Mouse (Mus musculus): ENCODE measurements around the gene Pcid2. TPM values are rescaled to one million over a fixed set of nuclear protein-coding genes. Genes with fewer than 3 reads are reported as not detected.

Gene Pcid2
- polyA plus RNA-seq, 1 experiment from 2014 or later = 57.4 TPM

- no peak within 1 kb of the TSS for H3K4me2 ChIP-seq (ENCODE audit: low read depth, severe bottlenecking)
- no peak for DNase-seq (ENCODE audit: low spot score)
- H3K9ac ChIP-seq (ENCODE audit: low read length) = no peak within 1 kb of the TSS
- H3K4me3 ChIP-seq (ENCODE audit: low read depth, low read length) = no peak within 1 kb of the TSS
- WGBS = 57% methylated on average over 7 of the region's 7 CpGs
- 0 out of 2 replicates have a peak, but pooled peaks cover 3% of the 10 kb centered on the region for H3K4me1 ChIP-seq (ENCODE audit: control insufficient read depth, insufficient read depth, low read length)
- no peak within 1 kb of the TSS for H3K27ac ChIP-seq (replicated peaks; ENCODE audit: low read depth, low read length)
- no peaks in the 10 kb centered on the region for H3K27me3 ChIP-seq (ENCODE audit: control insufficient read depth, insufficient read depth, low read length)
- no peaks in the 10 kb centered on the region for H3K36me3 ChIP-seq (ENCODE audit: control insufficient read depth, insufficient read depth, low read length)
- H3K9me3 ChIP-seq (ENCODE audit: control insufficient read depth, low read length) = no peaks in the 10 kb centered on the region
- no peak for ATAC-seq (ENCODE audit: insufficient number of reproducible peaks, low FRiP score, low TSS enrichment, low read depth)
Observed at GRCm38 (mm10) chr8:13037015-13037414, 68.2 kb downstream of the Pcid2 start, which contains the start of gene F10. F10 (plus strand) TSS chr8:13037308.

DNA sequence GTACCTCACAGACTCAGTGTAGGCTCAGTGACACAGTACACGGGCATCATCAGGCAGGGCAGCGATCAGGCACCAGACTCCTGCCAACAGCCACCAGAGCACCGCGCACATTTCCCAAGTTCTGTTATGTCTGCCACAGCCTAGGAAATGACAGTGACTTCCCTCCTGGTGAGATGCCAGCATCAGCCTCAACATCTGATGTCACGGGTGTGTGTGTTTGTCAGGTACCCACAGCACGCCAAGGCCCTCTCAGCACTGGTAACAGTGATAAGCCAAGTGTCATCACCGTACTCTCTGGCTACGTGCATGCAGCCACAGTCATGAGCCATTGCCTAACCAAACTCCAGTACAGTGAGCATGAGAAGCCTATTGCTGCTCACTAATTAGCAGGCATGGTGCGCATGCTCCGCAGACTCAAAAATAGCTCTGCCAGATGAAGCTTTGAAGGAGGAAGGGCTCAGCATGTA is 68.9 kb downstream of the Pcid2 start:
- ATAC-seq (ENCODE audit: insufficient number of reproducible peaks, low FRiP score, low TSS enrichment, low read depth) = no peak
- H3K4me1 ChIP-seq (ENCODE audit: control insufficient read depth, insufficient read depth, low read length) = 0 out of 2 replicates have a peak, but pooled peaks cover 3% of the 10 kb centered on the region
- WGBS = 89% methylated on average over 10 of the region's 10 CpGs
- no peak overlapping the region for H3K27ac ChIP-seq (replicated peaks; ENCODE audit: low read depth, low read length)
- H3K9ac ChIP-seq (ENCODE audit: low read length) = no peak overlapping the region
- H3K4me3 ChIP-seq (ENCODE audit: low read depth, low read length) = no peak overlapping the region
- no peaks in the 10 kb centered on the region for H3K27me3 ChIP-seq (ENCODE audit: control insufficient read depth, insufficient read depth, low read length)
- no peak for DNase-seq (ENCODE audit: low spot score)
- H3K9me3 ChIP-seq (ENCODE audit: control insufficient read depth, low read length) = no peaks in the 10 kb centered on the region
- H3K4me2 ChIP-seq (ENCODE audit: low read depth, severe bottlenecking) = no peak overlapping the region
- no peaks in the 10 kb centered on the region for H3K36me3 ChIP-seq (ENCODE audit: control insufficient read depth, insufficient read depth, low read length)

- Histone ChIP-seq H3K4me3 (ENCODE audit: low read depth, low read length) (no peak overlapping the region), H3K27me3 (ENCODE audit: control insufficient read depth, insufficient read depth, low read length) (no peaks in the 10 kb centered on the region), H3K36me3 (ENCODE audit: control insufficient read depth, insufficient read depth, low read length) (no peaks in the 10 kb centered on the region), H3K9ac (ENCODE audit: low read length) (no peak overlapping the region), H3K9me3 (ENCODE audit: control insufficient read depth, low read length) (no peaks in the 10 kb centered on the region), H3K4me1 (ENCODE audit: control insufficient read depth, insufficient read depth, low read length) (no peaks in the 10 kb centered on the region), H3K27ac (replicated peaks; ENCODE audit: low read depth, low read length) (no peak overlapping the region), H3K4me2 (ENCODE audit: low read depth, severe bottlenecking) (no peak overlapping the region)
- DNase-seq (ENCODE audit: low spot score) = no peak
- ATAC-seq (ENCODE audit: insufficient number of reproducible peaks, low FRiP score, low TSS enrichment, low read depth) = no peak
- 82% methylated on average over 5 of the region's 5 CpGs for WGBS
Observed at GRCm38 (mm10) chr8:13028482-13028881, 76.8 kb downstream of the Pcid2 start.

GRCm38 (mm10) chr8:13027615-13028014 is 77.6 kb downstream of the Pcid2 start:
- DNase-seq (ENCODE audit: low spot score) = no peak

More at GRCm38 (mm10) chr8:13027615-13028014, 77.6 kb downstream of the Pcid2 start:
- H3K9ac ChIP-seq (ENCODE audit: low read length) = no peak overlapping the region
- H3K4me3 ChIP-seq (ENCODE audit: low read depth, low read length) = no peak overlapping the region
- WGBS = 90% methylated on average over 5 of the region's 5 CpGs
- no peak for ATAC-seq (ENCODE audit: insufficient number of reproducible peaks, low FRiP score, low TSS enrichment, low read depth)
- no peak overlapping the region for H3K27ac ChIP-seq (replicated peaks; ENCODE audit: low read depth, low read length)
- no peaks in the 10 kb centered on the region for H3K27me3 ChIP-seq (ENCODE audit: control insufficient read depth, insufficient read depth, low read length)
- no peak overlapping the region for H3K4me2 ChIP-seq (ENCODE audit: low read depth, severe bottlenecking)
- no peaks in the 10 kb centered on the region for H3K4me1 ChIP-seq (ENCODE audit: control insufficient read depth, insufficient read depth, low read length)
- no peaks in the 10 kb centered on the region for H3K36me3 ChIP-seq (ENCODE audit: control insufficient read depth, insufficient read depth, low read length)
- no peaks in the 10 kb centered on the region for H3K9me3 ChIP-seq (ENCODE audit: control insufficient read depth, low read length)

Small RNA genes within 50 kb of the gene (microRNA-seq; reads per million reads assigned to microRNA genes)
- gene Mir7065 = not detected

Other genes with a start within 250 kb of the Pcid2 start
- 9.4 and 9.7 TPM in 2 replicates for gene Mcf2l, start 231.7 kb downstream of the Pcid2 start, polyA plus RNA-seq (2014; fragmentation: Nextera tagmentation; extraction: Ambion mirVana)
- gene F7, start 79.4 kb downstream of the Pcid2 start, polyA plus RNA-seq (2014; fragmentation: Nextera tagmentation; extraction: Ambion mirVana) = not detected in 2 replicates
- gene F10, start 68.2 kb downstream of the Pcid2 start, polyA plus RNA-seq (2014; fragmentation: Nextera tagmentation; extraction: Ambion mirVana) = 0.67 and 1.1 TPM in 2 replicates
- gene Proz, start 44.5 kb downstream of the Pcid2 start, polyA plus RNA-seq (2014; fragmentation: Nextera tagmentation; extraction: Ambion mirVana) = 0.16 and 0.24 TPM in 2 replicates
- gene Cul4a, start 162 bp upstream of the Pcid2 start, polyA plus RNA-seq (2014; fragmentation: Nextera tagmentation; extraction: Ambion mirVana) = 107 and 108 TPM in 2 replicates
- gene Lamp1, start 53.7 kb upstream of the Pcid2 start, polyA plus RNA-seq (2014; fragmentation: Nextera tagmentation; extraction: Ambion mirVana) = 214 and 221 TPM in 2 replicates
- 15.7 and 17.7 TPM in 2 replicates for gene Grtp1, start 95.2 kb upstream of the Pcid2 start, polyA plus RNA-seq (2014; fragmentation: Nextera tagmentation; extraction: Ambion mirVana)
- not detected in 2 replicates for gene Adprhl1, start 148.7 kb upstream of the Pcid2 start, polyA plus RNA-seq (2014; fragmentation: Nextera tagmentation; extraction: Ambion mirVana)
- gene Dcun1d2, start 182.7 kb upstream of the Pcid2 start, polyA plus RNA-seq (2014; fragmentation: Nextera tagmentation; extraction: Ambion mirVana) = 26.9 and 28.7 TPM in 2 replicates
- gene Tmco3, start 182.7 kb upstream of the Pcid2 start, polyA plus RNA-seq (2014; fragmentation: Nextera tagmentation; extraction: Ambion mirVana) = 35.9 and 38.6 TPM in 2 replicates
- 196 and 199 TPM in 2 replicates for gene Tfdp1, start 233.3 kb upstream of the Pcid2 start, polyA plus RNA-seq (2014; fragmentation: Nextera tagmentation; extraction: Ambion mirVana)